Mouse (Mus musculus) stomach, postnatal 0 days (tissue): Measurements from ENCODE around the gene Clpsl2.

ENCODE experiments used
- CTCF ChIP-seq: IDR thresholded peaks from 2 replicates; pipeline ENCODE4 v1.5.1; 2016; ENCODE audit warnings: antibody characterized with exemption, low read depth, mild to moderate bottlenecking, moderate library complexity
- EP300 ChIP-seq: optimal IDR thresholded peaks from 2 replicates; pipeline ENCODE3; 2016; ENCODE audit warnings: antibody characterized with exemption

DNA sequence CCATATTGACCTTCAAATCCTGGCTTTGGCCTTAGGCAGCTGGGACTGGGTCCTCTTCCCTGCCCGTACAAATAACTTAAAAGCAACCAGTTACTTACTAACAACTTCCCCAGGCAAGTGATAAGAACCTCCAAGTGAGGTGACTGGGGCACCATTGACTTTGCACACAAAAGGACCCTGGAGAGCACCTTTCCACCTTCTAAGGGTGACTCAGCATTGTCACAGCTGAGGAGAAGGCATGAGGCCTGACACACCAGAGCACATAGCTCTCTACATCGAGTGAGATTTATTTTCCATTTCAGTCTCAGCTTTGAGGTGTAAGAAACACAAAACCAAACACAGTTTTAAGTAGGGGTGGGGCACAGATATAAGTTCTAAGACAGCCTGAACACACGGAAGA, 41.4 kb downstream of the Clpsl2 start:
- TF ChIP-seq CTCF (no peak), EP300 (no peak)
